Mouse (Mus musculus): ENCODE results near the gene Nhs. TPM values are rescaled to one million over a fixed set of nuclear protein-coding genes. Genes with fewer than 3 reads are reported as not detected.
A peak's percentile ranks its signal among the peaks of the same experiment; 100 is the strongest.

The Nhs gene
- polyA plus RNA-seq, 1 experiment from 2014 or later = 0.74 TPM

- no peak for ATAC-seq (replicated peaks; ENCODE audit: low FRiP score)
- Histone ChIP-seq H3K4me1 (replicated peaks; ENCODE audit: control insufficient read depth, insufficient read depth, low read length) (no peaks in the 10 kb centered on the region), H3K4me3 (ENCODE audit: low read depth, low read length) (no peak overlapping the region), H3K27ac (ENCODE audit: low read depth, low read length) (no peak overlapping the region), H3K4me2 (no peak overlapping the region), H3K36me3 (ENCODE audit: control insufficient read depth, insufficient read depth, low read length) (no peaks in the 10 kb centered on the region), H3K9me3 (ENCODE audit: control insufficient read depth, low read length) (no peaks in the 10 kb centered on the region), H3K9ac (ENCODE audit: low read depth, low read length) (no peak overlapping the region), H3K27me3 (replicated peaks; ENCODE audit: control insufficient read depth, insufficient read depth, low read length) (no peaks in the 10 kb centered on the region)
- no peak for DNase-seq (ENCODE audit: low spot score)
These were observed 115.4 kb downstream of the Nhs start for GRCm38 (mm10) chrX:162044109-162044508.

DNA sequence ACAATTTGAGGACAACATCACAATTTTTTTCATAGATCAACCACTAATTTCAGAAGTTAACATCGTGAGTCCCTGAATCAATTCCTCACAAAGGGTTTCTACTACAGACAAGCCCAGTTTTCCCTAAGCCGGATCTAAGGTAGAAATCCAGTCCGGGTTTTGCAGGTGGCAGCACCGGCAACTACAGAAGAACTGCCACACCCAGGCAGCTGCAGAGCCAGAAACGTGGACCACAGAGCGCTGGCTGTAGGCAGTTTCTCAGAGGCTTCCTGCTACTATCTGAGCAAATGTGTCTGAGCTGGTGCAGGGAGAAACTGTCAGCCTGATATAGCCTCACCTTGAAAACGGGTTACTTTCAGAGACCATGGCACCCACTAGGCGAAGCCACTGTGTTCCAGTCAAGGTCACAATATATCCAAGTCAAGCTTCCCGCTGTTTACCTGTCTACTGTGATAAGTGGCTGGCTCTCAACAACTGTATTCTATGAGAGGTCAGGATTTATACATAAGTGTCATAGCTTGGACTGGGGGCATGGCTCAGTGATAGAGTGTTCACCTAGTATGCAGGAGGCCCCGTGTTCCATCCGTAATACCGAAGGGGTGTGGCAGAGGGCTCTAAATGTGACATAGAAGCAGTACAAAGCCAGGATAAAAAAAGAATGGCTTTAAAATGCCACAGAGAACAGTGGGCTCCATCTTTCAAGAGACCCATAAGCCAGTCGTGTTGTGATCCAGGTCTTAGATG, 134.1 kb downstream of the Nhs start:
- Histone ChIP-seq H3K4me2 (peak overlapping the region; percentile 22; the same call in 1 of the 2 replicates), H3K27ac (ENCODE audit: low read depth, low read length) (no peak overlapping the region), H3K27me3 (replicated peaks; ENCODE audit: control insufficient read depth, insufficient read depth, low read length) (peaks cover 18% of the 10 kb centered on the region), H3K9ac (ENCODE audit: low read depth, low read length) (no peak overlapping the region), H3K9me3 (ENCODE audit: control insufficient read depth, low read length) (no peaks in the 10 kb centered on the region), H3K36me3 (ENCODE audit: control insufficient read depth, insufficient read depth, low read length) (no peaks in the 10 kb centered on the region), H3K4me3 (ENCODE audit: low read depth, low read length) (no peak overlapping the region), H3K4me1 (replicated peaks; ENCODE audit: control insufficient read depth, insufficient read depth, low read length) (peaks cover 4% of the 10 kb centered on the region; the same call in 1 of the 2 replicates)
- DNase-seq (ENCODE audit: low spot score) = no peak
- ATAC-seq (replicated peaks; ENCODE audit: low FRiP score) = peak; percentile 82
- WGBS = 29% methylated on average over 13 of the region's 13 CpGs

GRCm38 (mm10) chrX:162021724-162022123, 137.8 kb downstream of the Nhs start:
- Histone ChIP-seq H3K27ac (ENCODE audit: low read depth, low read length) (no peak overlapping the region), H3K4me1 (replicated peaks; ENCODE audit: control insufficient read depth, insufficient read depth, low read length) (peaks cover 4% of the 10 kb centered on the region; the same call in 1 of the 2 replicates), H3K4me2 (no peak overlapping the region), H3K9ac (ENCODE audit: low read depth, low read length) (no peak overlapping the region), H3K36me3 (ENCODE audit: control insufficient read depth, insufficient read depth, low read length) (no peaks in the 10 kb centered on the region), H3K9me3 (ENCODE audit: control insufficient read depth, low read length) (no peaks in the 10 kb centered on the region), H3K4me3 (ENCODE audit: low read depth, low read length) (no peak overlapping the region), H3K27me3 (replicated peaks; ENCODE audit: control insufficient read depth, insufficient read depth, low read length) (peaks cover 3% of the 10 kb centered on the region; the same call in 1 of the 2 replicates)
- WGBS = 67% methylated on average over 3 of the region's 3 CpGs
- DNase-seq (ENCODE audit: low spot score) (no peak), ATAC-seq (replicated peaks; ENCODE audit: low FRiP score) (no peak)

GRCm38 (mm10) chrX:162020039-162020566, 139.4 kb downstream of the Nhs start:
- Histone ChIP-seq H3K4me3 (ENCODE audit: low read depth, low read length) (no peak overlapping the region), H3K4me2 (no peak overlapping the region), H3K27ac (ENCODE audit: low read depth, low read length) (no peak overlapping the region), H3K9me3 (ENCODE audit: control insufficient read depth, low read length) (no peaks in the 10 kb centered on the region), H3K27me3 (replicated peaks; ENCODE audit: control insufficient read depth, insufficient read depth, low read length) (peaks cover 8% of the 10 kb centered on the region; the same call in 1 of the 2 replicates), H3K4me1 (replicated peaks; ENCODE audit: control insufficient read depth, insufficient read depth, low read length) (no peaks in the 10 kb centered on the region), H3K9ac (ENCODE audit: low read depth, low read length) (no peak overlapping the region), H3K36me3 (ENCODE audit: control insufficient read depth, insufficient read depth, low read length) (no peaks in the 10 kb centered on the region)
- DNase-seq (ENCODE audit: low spot score) (no peak), ATAC-seq (replicated peaks; ENCODE audit: low FRiP score) (no peak)
- 61% methylated on average over 3 of the region's 3 CpGs for WGBS

- H3K4me2 ChIP-seq = no peak overlapping the region
- H3K36me3 ChIP-seq (ENCODE audit: control insufficient read depth, insufficient read depth, low read length) = no peaks in the 10 kb centered on the region
- H3K27ac ChIP-seq (ENCODE audit: low read depth, low read length) = no peak overlapping the region
- no peak overlapping the region for H3K4me3 ChIP-seq (ENCODE audit: low read depth, low read length)
- ATAC-seq (replicated peaks; ENCODE audit: low FRiP score) (no peak), DNase-seq (ENCODE audit: low spot score) (no peak)
- 76% methylated on average over 9 of the region's 9 CpGs for WGBS
- H3K9ac ChIP-seq (ENCODE audit: low read depth, low read length) = no peak overlapping the region
- no peaks in the 10 kb centered on the region for H3K4me1 ChIP-seq (replicated peaks; ENCODE audit: control insufficient read depth, insufficient read depth, low read length)
- no peaks in the 10 kb centered on the region for H3K9me3 ChIP-seq (ENCODE audit: control insufficient read depth, low read length)
- H3K27me3 ChIP-seq (replicated peaks; ENCODE audit: control insufficient read depth, insufficient read depth, low read length) = peaks cover 8% of the 10 kb centered on the region; the same call in 1 of the 2 replicates
These were observed 142.1 kb downstream of the Nhs start for GRCm38 (mm10) chrX:162017471-162017870.

- no peak for DNase-seq (ENCODE audit: low spot score)
- 88% methylated on average over 4 of the region's 4 CpGs for WGBS
These were observed 147.0 kb downstream of the Nhs start for GRCm38 (mm10) chrX:162012570-162012969.

GRCm38 (mm10) chrX:162009876-162010275, 149.7 kb downstream of the Nhs start:
- DNase-seq (ENCODE audit: low spot score) (no peak), ATAC-seq (replicated peaks; ENCODE audit: low FRiP score) (no peak)
- H3K4me2 ChIP-seq = no peak overlapping the region
- no peak overlapping the region for H3K4me3 ChIP-seq (ENCODE audit: low read depth, low read length)
- H3K9me3 ChIP-seq (ENCODE audit: control insufficient read depth, low read length) = no peaks in the 10 kb centered on the region
- no peak overlapping the region for H3K27ac ChIP-seq (ENCODE audit: low read depth, low read length)
- H3K4me1 ChIP-seq (replicated peaks; ENCODE audit: control insufficient read depth, insufficient read depth, low read length) = no peaks in the 10 kb centered on the region
- no peak overlapping the region for H3K9ac ChIP-seq (ENCODE audit: low read depth, low read length)
- H3K27me3 ChIP-seq (replicated peaks; ENCODE audit: control insufficient read depth, insufficient read depth, low read length) = peaks cover 12% of the 10 kb centered on the region
- H3K36me3 ChIP-seq (ENCODE audit: control insufficient read depth, insufficient read depth, low read length) = no peaks in the 10 kb centered on the region
- 44% methylated on average over 3 of the region's 3 CpGs for WGBS

More at GRCm38 (mm10) chrX:162012570-162012969, 147.0 kb downstream of the Nhs start:
- H3K36me3 ChIP-seq (ENCODE audit: control insufficient read depth, insufficient read depth, low read length) = no peaks in the 10 kb centered on the region
- H3K4me1 ChIP-seq (replicated peaks; ENCODE audit: control insufficient read depth, insufficient read depth, low read length) = no peaks in the 10 kb centered on the region
- no peak overlapping the region for H3K9ac ChIP-seq (ENCODE audit: low read depth, low read length)
- no peaks in the 10 kb centered on the region for H3K9me3 ChIP-seq (ENCODE audit: control insufficient read depth, low read length)
- H3K4me2 ChIP-seq = no peak overlapping the region
- no peak overlapping the region for H3K4me3 ChIP-seq (ENCODE audit: low read depth, low read length)
- no peak for ATAC-seq (replicated peaks; ENCODE audit: low FRiP score)
- peaks cover 17% of the 10 kb centered on the region for H3K27me3 ChIP-seq (replicated peaks; ENCODE audit: control insufficient read depth, insufficient read depth, low read length)
- no peak overlapping the region for H3K27ac ChIP-seq (ENCODE audit: low read depth, low read length)

GRCm38 (mm10) chrX:162003818-162004217, 155.7 kb downstream of the Nhs start:
- no peaks in the 10 kb centered on the region for H3K4me1 ChIP-seq (replicated peaks; ENCODE audit: control insufficient read depth, insufficient read depth, low read length)
- H3K9ac ChIP-seq (ENCODE audit: low read depth, low read length) = no peak overlapping the region
- 50% methylated on average over 1 of the region's 1 CpGs for WGBS
- H3K4me2 ChIP-seq = no peak overlapping the region
- no peaks in the 10 kb centered on the region for H3K9me3 ChIP-seq (ENCODE audit: control insufficient read depth, low read length)
- peaks cover 3% of the 10 kb centered on the region for H3K27me3 ChIP-seq (replicated peaks; ENCODE audit: control insufficient read depth, insufficient read depth, low read length)
- DNase-seq (ENCODE audit: low spot score) (no peak), ATAC-seq (replicated peaks; ENCODE audit: low FRiP score) (no peak)
- no peak overlapping the region for H3K4me3 ChIP-seq (ENCODE audit: low read depth, low read length)
- H3K27ac ChIP-seq (ENCODE audit: low read depth, low read length) = no peak overlapping the region
- no peaks in the 10 kb centered on the region for H3K36me3 ChIP-seq (ENCODE audit: control insufficient read depth, insufficient read depth, low read length)

DNA sequence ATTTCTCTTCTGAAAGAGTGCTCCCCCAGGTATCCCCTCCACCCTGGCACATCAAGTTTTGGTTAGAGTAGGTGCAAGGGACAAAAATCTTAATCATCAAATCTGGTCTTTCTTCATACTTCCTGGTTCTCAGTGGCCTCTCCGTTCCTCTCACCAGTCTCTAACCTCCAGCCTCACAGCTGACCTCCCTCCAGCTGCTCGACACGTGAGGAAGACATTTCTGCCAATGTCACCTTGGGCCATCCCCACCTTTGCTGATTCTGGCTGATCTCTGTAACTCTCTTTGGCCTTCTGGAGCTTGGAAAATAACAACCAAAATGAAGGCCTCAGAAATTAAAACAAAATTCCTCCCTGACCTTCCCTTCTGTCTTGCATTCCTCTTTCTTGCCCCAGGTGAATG, 160.7 kb downstream of the Nhs start:
- DNase-seq (ENCODE audit: low spot score) (no peak), ATAC-seq (replicated peaks; ENCODE audit: low FRiP score) (no peak)
- Histone ChIP-seq H3K4me1 (replicated peaks; ENCODE audit: control insufficient read depth, insufficient read depth, low read length) (no peaks in the 10 kb centered on the region), H3K36me3 (ENCODE audit: control insufficient read depth, insufficient read depth, low read length) (no peaks in the 10 kb centered on the region), H3K4me3 (ENCODE audit: low read depth, low read length) (no peak overlapping the region), H3K4me2 (no peak overlapping the region), H3K27me3 (replicated peaks; ENCODE audit: control insufficient read depth, insufficient read depth, low read length) (peaks cover 4% of the 10 kb centered on the region; the same call in 1 of the 2 replicates), H3K27ac (ENCODE audit: low read depth, low read length) (no peak overlapping the region), H3K9me3 (ENCODE audit: control insufficient read depth, low read length) (no peaks in the 10 kb centered on the region), H3K9ac (ENCODE audit: low read depth, low read length) (no peak overlapping the region)
- 58% methylated on average over 3 of the region's 3 CpGs for WGBS
